Mouse (Mus musculus) kidney, adult 2 months (tissue): ENCODE measurements around the gene Cd300ld3.

Source experiments
- CTCF ChIP-seq: fragments of 200-500 bp; conservative IDR thresholded peaks from 2 replicates; pipeline ENCODE4 v1.5.1; 2011; ENCODE audit warnings: low read depth, mild to moderate bottlenecking, control low read depth, low read length, moderate library complexity, mixed read lengths; ENCODE audit not compliant: insufficient read depth, insufficient read length
- POLR2A ChIP-seq: fragments of 200-500 bp; IDR thresholded peaks from one replicate; pipeline ENCODE4 v1.6.1; 2011; ENCODE audit warnings: low read depth, low read length, control low read depth

DNA sequence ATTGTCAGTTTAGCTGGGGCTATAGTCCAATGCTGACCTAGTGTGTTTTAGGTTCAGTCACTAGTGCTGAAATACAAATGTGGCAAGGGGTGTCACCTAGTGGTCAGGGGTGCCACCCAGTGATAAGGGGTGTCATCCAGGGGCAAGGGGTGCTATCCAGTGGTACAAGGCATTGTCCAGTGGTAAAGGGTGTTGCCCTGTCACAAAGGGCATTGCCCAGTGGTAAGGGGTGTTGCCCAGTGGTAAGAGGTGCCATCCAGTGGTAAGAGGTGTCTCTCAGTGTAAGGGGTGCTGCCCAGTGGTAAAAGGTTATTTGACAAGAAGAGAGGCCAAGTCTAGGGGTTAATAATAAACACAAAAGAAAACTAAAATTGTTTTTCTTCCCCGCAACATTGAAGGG, 29.2 kb upstream of the Cd300ld3 start:
- TF ChIP-seq CTCF (no peak), POLR2A (no peak)
